Mouse (Mus musculus) liver, adult 2 months (tissue): ENCODE results near the gene Mrrf. TPM values are rescaled to one million over a fixed set of nuclear protein-coding genes. Genes with fewer than 3 reads are reported as not detected.
A peak's percentile ranks its signal among the peaks of the same experiment; 100 is the strongest.

Experiments
- DNase-seq: peaks from one replicate; pipeline ENCODE4 v3.0.0-alpha.2; 2011; ENCODE audit warnings: low read depth, low spot score; ENCODE audit errors: extremely low read depth
- H3K27ac ChIP-seq: fragments of 200-500 bp; replicated peaks from 2 replicates; pipeline ENCODE4 v1.5.1; 2012; ENCODE audit warnings: low read depth, mild to moderate bottlenecking, control low read depth, inconsistent platforms, low read length; ENCODE audit not compliant: insufficient read depth
- H3K27me3 ChIP-seq: fragments of 200-500 bp; 2 replicates; pipeline ENCODE4 v1.6.1; 2012; ENCODE audit warnings: mild to moderate bottlenecking, moderate library complexity, low read length, inconsistent platforms; ENCODE audit not compliant: control insufficient read depth, insufficient read depth
- H3K36me3 ChIP-seq: fragments of 200-500 bp; 2 replicates; pipeline ENCODE4 v1.6.1; 2012; ENCODE audit warnings: low read length, inconsistent platforms; ENCODE audit not compliant: control insufficient read depth, insufficient read depth
- H3K4me1 ChIP-seq: fragments of 200-500 bp; 2 replicates; pipeline ENCODE4 v1.6.1; 2011; ENCODE audit warnings: low read length; ENCODE audit not compliant: control insufficient read depth, insufficient read depth
- H3K4me3 ChIP-seq: fragments of 200-500 bp; 2 replicates; pipeline ENCODE4 v1.5.1; 2011; ENCODE audit warnings: low read depth, mild to moderate bottlenecking, control low read depth, low read length, moderate library complexity; ENCODE audit not compliant: insufficient read depth
- H3K79me2 ChIP-seq: fragments of 200-500 bp; 2 replicates; pipeline ENCODE4 v1.6.1; 2012; ENCODE audit warnings: inconsistent platforms, mild to moderate bottlenecking, low read length, moderate library complexity; ENCODE audit not compliant: control insufficient read depth, insufficient read depth
- H3K9ac ChIP-seq: fragments of 200-500 bp; 2 replicates; pipeline ENCODE4 v1.6.1; 2012; ENCODE audit warnings: low read depth, mild to moderate bottlenecking, control low read depth, inconsistent platforms, low read length
- CTCF ChIP-seq: fragments of 200-500 bp; IDR thresholded peaks from 2 replicates; pipeline ENCODE4 v1.5.1; 2011; ENCODE audit warnings: low read depth, low read length, control low read depth
- POLR2A ChIP-seq: fragments of 200-500 bp; IDR thresholded peaks from 2 replicates; pipeline ENCODE4 v1.6.1; 2011; ENCODE audit warnings: low read length, control low read depth; ENCODE audit not compliant: insufficient read depth; ENCODE audit errors: extremely low read depth
- WGBS: fragments of 180-500 bp; shearing (Covaris S2); methylation state at CpG from one replicate; pipeline ENCODE4 v1.1.7; 2018; 5-methylcytosine and 5-hydroxymethylcytosine counted together
- polyA plus RNA-seq: library from polyadenylated mRNA; depleted of rRNA; stranded (reverse); fragments of >200 nt; gene quantifications from 2 replicates; pipeline ENCODE4 v1.2.3, GENCODE M21; 2012
- total RNA-seq: library from RNA; depleted of rRNA; stranded (reverse); fragments of >200 nt; gene quantifications from 2 replicates; pipeline ENCODE4 v1.2.3, GENCODE M21; 2014

Gene Mrrf
- total and polyA plus RNA-seq, 2 experiments, result 20.0 to 28.0 TPM

- Histone ChIP-seq H3K79me2 (no peaks in the 10 kb centered on the region), H3K4me1 (peaks cover 8% of the 10 kb centered on the region; the same call in 1 of the 2 replicates), H3K27me3 (peaks cover 42% of the 10 kb centered on the region), H3K36me3 (no peaks in the 10 kb centered on the region), H3K27ac (no peak overlapping the region), H3K9ac (no peak overlapping the region), H3K4me3 (no peak overlapping the region)
- TF ChIP-seq POLR2A (no peak), CTCF (no peak)
- WGBS, result 11% methylated on average over 21 of the region's 21 CpGs
- DNase-seq, result no peak
These were observed 33.1 kb upstream of the Mrrf start for GRCm38 (mm10) chr2:36103069-36103554.

- H3K27ac ChIP-seq, result no peak overlapping the region
- 7% methylated on average over 37 of the region's 38 CpGs for WGBS
- peaks cover 42% of the 10 kb centered on the region for H3K27me3 ChIP-seq
- peaks cover 8% of the 10 kb centered on the region; the same call in 1 of the 2 replicates for H3K4me1 ChIP-seq
- no peak for TF ChIP-seq CTCF
- no peak for TF ChIP-seq POLR2A
- DNase-seq, result no peak
- no peaks in the 10 kb centered on the region for H3K79me2 ChIP-seq
- H3K36me3 ChIP-seq, result no peaks in the 10 kb centered on the region
- H3K9ac ChIP-seq, result no peak overlapping the region
- peak overlapping the region; percentile 23; the same call in 1 of the 2 replicates for H3K4me3 ChIP-seq
These were observed 32.4 kb upstream of the Mrrf start for GRCm38 (mm10) chr2:36103555-36104367.

- TF ChIP-seq POLR2A (no peak), CTCF (no peak)
- Histone ChIP-seq H3K27me3 (peaks cover 42% of the 10 kb centered on the region), H3K4me1 (peaks cover 8% of the 10 kb centered on the region; the same call in 1 of the 2 replicates), H3K4me3 (peak overlapping the region; percentile 33; the same call in 1 of the 2 replicates), H3K79me2 (no peaks in the 10 kb centered on the region), H3K36me3 (no peaks in the 10 kb centered on the region), H3K27ac (no peak overlapping the region), H3K9ac (no peak overlapping the region)
- 2% methylated on average over 32 of the region's 32 CpGs for WGBS
- DNase-seq, result no peak
These were observed 31.7 kb upstream of the Mrrf start for GRCm38 (mm10) chr2:36104436-36104955.

- Histone ChIP-seq H3K9ac (peak within 1 kb of the TSS; percentile 30; the same call in 1 of the 2 replicates), H3K4me1 (peaks cover 8% of the 10 kb centered on the region; the same call in 1 of the 2 replicates), H3K27me3 (peaks cover 42% of the 10 kb centered on the region), H3K79me2 (no peaks in the 10 kb centered on the region), H3K4me3 (peak within 1 kb of the TSS; percentile 33; the same call in 1 of the 2 replicates), H3K36me3 (no peaks in the 10 kb centered on the region), H3K27ac (no peak within 1 kb of the TSS)
- no peak for DNase-seq
- TF ChIP-seq CTCF, result no peak
- no peak for TF ChIP-seq POLR2A
- WGBS, result 4% methylated on average over 56 of the region's 58 CpGs
These were observed 31.0 kb upstream of the Mrrf start, which contains the start of gene Lhx6 for GRCm38 (mm10) chr2:36104956-36105741. Gene Lhx6, minus strand, starts transcription at chr2:36105408.

- H3K27ac ChIP-seq, result no peak overlapping the region
- no peak overlapping the region for H3K9ac ChIP-seq
- no peaks in the 10 kb centered on the region for H3K36me3 ChIP-seq
- DNase-seq, result no peak
- TF ChIP-seq POLR2A (no peak), CTCF (no peak)
- peaks cover 5% of the 10 kb centered on the region; the same call in 1 of the 2 replicates for H3K4me1 ChIP-seq
- H3K4me3 ChIP-seq, result no peak overlapping the region
- 14% methylated on average over 7 of the region's 7 CpGs for WGBS
- peaks cover 28% of the 10 kb centered on the region for H3K27me3 ChIP-seq
- H3K79me2 ChIP-seq, result no peaks in the 10 kb centered on the region
These were observed 27.6 kb upstream of the Mrrf start for GRCm38 (mm10) chr2:36108615-36109014.
